Mouse (Mus musculus): ENCODE data around the gene Baz2b.

The Baz2b gene

DNA sequence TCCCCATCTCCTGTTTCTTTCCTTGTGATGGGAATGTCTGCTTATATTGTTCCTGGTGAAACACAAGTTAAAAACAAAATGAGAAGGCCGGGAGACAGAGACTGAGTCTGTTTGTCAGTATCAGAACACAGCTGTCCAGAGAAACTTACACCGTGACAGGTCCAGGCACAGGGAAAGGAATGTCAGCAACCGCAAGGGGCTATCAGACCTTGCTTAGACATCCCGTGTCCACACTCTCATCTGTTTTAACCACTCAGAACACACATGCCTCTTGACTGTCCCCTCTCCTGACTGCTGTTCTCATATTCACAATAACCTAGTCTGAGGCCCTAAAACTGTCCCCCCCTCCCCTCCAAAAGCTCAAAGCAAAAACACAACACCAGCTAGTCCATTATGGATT lies 247.1 kb downstream of the Baz2b start:
- DNase-seq (ENCODE audit: extremely low read depth, low read depth, low spot score) = no peak

GRCm38 (mm10) chr2:59960495-59960772 lies 249.2 kb downstream of the Baz2b start:
- DNase-seq (ENCODE audit: extremely low read depth, low read depth, low spot score) = no peak

GRCm38 (mm10) chr2:59959668-59960494 lies 249.8 kb downstream of the Baz2b start:
- no peak for DNase-seq (ENCODE audit: extremely low read depth, low read depth, low spot score)

DNA sequence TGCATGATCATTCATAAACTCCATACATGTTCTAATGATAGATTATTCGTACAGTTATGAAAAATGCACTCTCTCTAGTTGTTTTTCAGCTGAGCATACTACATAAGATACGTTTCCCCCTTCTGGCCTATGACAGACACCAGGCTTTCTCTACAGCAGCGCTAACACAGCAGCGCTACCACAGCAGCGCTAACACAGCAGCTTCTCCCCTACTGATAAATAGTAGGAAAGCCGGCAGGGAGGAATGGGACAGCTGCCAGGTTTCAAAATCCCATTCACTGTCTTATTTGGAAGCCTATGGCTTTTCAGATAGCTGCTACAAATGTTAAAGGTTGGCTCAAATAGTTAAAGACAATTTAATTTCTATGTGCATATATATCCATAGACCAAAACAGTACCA lies 251.1 kb downstream of the Baz2b start:
- DNase-seq (ENCODE audit: extremely low read depth, low read depth, low spot score) = no peak

DNA sequence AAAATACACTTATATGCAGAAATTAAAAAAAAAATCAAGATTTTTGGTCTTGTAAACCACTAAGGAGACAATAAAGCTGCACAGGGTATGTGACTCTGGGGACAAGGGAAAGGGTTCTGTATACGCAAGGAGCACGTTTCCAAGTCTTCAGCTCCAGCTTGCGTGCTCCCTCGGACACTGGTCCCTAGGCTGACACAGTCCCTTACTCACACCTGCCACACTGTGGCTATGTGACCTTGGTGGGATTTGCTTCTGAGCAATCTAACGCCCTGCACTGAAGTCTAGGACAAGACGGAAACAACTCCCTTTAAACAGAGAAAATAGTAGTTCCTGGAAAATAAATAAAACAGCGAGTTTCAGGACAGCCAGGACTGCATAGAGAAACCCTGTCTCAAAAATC lies 253.7 kb downstream of the Baz2b start:
- DNase-seq (ENCODE audit: extremely low read depth, low read depth, low spot score) = no peak

GRCm38 (mm10) chr2:59954791-59955190 lies 254.8 kb downstream of the Baz2b start:
- DNase-seq (ENCODE audit: extremely low read depth, low read depth, low spot score) = no peak

DNA sequence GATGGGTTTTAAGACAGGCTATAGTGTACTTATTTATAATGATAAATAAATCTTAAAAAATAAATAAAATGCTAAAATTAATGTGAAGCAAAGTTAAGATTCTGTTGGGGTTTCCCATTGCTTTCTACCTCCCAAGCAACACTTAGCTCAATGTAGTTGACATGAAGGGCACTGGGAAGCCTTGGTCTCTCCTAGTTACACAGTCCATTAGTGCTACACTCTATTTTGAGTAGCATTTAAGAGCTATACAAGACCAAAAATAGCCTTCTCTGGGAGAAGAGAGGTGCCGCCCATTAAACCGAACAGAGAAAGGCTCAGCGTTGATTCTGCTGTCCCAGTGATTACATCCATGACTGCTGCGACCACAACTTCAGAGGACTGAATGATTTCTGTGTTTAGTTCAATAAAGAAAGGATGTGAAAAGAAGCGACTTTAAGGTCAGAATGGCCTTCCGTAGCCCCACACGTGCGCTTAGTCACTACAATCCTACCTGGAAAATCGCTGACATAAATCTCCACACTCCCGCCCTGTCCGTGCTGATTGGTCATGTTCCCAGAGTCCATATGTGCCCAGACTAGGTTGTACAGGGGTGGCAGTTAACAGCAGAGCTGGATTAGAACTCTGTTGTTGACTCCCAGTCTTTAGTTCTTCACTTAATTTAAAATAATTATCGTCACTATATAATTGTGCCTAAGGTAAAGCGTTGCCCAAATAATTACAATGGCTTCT lies 257.2 kb downstream of the Baz2b start:
- no peak for DNase-seq (ENCODE audit: extremely low read depth, low read depth, low spot score)

DNA sequence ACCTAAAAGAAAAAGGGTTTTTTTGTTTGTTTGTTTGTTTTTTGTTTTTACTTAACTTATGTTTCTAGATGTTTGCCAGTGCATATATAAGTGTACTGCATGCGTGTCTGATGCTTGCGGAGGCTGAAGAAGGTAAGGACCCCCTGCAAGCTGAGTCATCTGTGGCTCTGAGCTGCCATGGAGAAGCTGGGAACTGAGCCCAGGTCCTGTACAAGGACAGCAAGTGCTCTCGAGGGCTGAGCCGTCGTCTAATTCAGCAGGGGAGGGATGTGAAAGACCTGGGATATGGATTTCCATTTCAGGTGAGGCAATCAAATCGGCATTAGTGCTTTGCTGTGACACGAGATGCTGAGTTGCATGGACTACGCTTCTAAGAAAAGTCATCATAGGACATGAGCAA lies 257.9 kb downstream of the Baz2b start:
- no peak for DNase-seq (ENCODE audit: extremely low read depth, low read depth, low spot score)

- DNase-seq (ENCODE audit: extremely low read depth, low read depth, low spot score) = no peak
Observed at GRCm38 (mm10) chr2:59951127-59951526, 258.5 kb downstream of the Baz2b start.

DNA sequence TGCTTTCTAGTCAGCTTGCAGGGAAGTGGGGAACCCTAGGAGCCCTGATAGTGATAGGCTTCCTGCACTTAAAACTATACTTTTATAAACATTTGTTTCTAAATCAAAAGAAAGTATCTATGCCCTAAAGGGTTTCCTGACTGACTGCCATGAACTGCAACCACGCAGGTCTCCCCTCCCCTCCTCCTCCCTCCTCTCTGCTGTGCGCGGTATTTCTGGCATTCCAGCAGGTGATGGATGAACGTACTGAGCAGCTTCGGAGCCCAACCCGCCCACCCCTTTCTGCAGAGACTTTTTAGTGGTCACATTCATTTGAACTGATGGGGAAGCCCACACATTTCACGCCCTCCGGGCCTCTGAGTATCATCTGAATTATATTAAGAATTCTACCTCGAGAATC lies 273.3 kb downstream of the Baz2b start:
- DNase-seq (ENCODE audit: extremely low read depth, low read depth, low spot score) = no peak

GRCm38 (mm10) chr2:59933129-59933528 lies 276.5 kb downstream of the Baz2b start:
- no peak for DNase-seq (ENCODE audit: extremely low read depth, low read depth, low spot score)

DNA sequence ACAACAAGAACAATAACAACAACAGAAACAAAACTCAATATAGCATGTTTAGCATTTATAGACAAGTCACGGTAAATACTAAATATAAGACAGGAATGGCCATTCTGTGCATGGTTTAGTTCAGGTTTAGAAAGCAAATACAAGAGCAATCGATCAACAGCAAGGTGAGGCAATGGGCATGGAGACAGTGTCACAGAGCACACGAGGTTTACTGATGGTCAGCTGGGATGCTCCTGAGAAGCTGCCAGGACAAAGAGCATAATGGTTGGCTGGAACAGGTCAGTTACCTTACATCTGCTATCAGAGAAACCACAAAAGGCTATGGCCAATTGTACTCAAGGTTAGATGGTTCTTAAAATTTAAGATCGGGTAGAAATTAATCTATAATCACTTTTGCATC lies 277.4 kb downstream of the Baz2b start:
- DNase-seq (ENCODE audit: extremely low read depth, low read depth, low spot score) = no peak

DNA sequence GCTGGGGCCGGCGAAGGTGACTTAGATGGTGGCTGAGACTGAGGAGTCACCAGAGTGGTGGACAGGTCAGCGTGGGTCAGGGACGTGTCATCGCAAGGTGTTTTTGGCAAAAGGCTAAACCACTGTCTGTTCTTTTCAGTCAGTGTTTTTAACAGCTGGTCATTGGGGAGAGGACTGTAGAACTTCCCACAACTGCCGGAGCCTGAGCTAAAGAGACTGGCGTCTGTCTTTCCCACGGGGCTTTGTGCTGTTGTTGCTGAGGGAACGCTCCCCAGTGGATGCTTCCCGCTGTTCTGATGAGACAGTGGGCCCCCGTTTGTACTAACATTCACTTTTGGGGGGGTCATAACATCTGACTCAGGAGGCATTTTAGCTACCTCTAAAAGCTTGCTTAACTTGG lies 296.0 kb downstream of the Baz2b start:
- no peak for DNase-seq (ENCODE audit: extremely low read depth, low read depth, low spot score)

DNA sequence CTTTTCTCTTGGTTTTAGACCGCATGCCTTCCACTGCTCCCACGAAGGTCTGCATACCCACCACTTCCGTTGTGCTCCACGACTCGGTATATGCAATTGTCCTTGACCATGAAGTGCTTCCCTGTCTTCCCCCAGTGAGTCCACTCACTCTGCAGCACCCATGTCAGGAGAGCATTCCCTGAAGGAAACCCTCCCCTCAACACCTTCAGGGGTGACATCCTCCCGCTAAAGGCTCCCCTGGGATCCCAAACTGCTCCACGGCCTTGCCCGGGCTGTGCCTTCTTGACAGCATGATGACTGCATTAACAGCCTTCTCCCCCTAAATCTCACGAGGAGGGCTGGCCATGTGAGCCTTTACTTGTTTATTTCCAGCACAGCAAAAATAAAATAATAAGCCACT lies 301.6 kb downstream of the Baz2b start:
- no peak for DNase-seq (ENCODE audit: extremely low read depth, low read depth, low spot score)

- no peak for DNase-seq (ENCODE audit: extremely low read depth, low read depth, low spot score)
Observed at GRCm38 (mm10) chr2:59904007-59904406, 305.6 kb downstream of the Baz2b start.

DNA sequence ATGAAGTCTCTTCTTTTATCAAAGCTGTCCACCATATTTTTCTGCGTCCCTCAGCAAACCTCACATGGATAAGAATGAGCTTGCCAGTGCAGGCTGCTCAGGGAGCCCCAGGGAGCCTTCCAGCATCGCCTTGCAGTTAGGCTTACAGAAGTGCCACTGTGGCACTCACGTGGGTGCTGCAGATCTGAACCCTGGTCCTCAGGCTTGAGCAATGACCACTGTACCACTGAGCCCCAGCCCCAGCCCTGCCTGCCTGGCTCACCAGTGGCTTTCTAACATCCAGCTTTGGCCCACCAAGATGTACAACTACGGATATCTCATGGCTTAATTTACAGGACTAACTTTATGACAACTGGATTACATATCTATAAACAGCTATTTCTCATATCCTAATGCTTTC lies 311.0 kb downstream of the Baz2b start:
- no peak for DNase-seq (ENCODE audit: extremely low read depth, low read depth, low spot score)

- DNase-seq (ENCODE audit: extremely low read depth, low read depth, low spot score) = no peak
Observed at GRCm38 (mm10) chr2:59898105-59898504, 311.5 kb downstream of the Baz2b start.

DNA sequence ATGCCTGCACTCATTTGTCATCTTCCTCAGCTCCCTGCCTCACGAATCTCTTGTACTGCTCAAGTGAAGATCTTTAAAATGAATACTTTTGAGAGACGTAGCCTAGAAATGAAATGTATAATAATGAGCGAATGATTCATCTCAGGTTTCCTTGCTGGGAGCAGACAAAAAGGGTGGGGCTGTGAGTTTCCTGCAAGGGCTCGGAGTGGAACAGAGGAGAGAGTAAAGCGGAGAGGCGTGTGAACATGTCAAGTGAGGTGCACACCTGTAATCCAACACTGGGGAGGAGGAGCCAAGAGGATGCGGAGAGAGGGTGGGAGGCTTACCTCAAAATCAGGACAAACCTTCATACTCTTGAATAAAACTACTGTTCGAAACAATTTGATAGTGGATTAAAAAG lies 312.8 kb downstream of the Baz2b start:
- no peak for DNase-seq (ENCODE audit: extremely low read depth, low read depth, low spot score)

DNA sequence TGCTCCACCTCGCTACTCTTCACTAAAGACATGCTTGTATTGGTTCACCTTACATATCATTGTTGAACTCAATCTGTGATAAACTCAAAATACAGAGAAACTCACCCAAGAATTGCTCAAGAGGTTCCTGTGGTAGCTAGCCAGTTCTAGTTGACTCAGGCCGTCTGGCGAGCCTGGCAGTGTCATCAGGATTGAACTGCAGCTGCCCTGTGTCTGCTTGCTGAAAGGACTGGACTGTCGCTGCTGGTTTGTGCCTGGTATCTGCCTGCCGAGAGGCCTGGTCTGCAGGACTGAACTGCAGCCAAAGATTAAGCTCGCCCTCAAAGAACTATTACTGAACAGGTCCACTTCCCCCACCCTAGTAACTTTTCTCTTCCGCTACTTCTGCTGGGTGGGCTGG lies 313.2 kb downstream of the Baz2b start:
- DNase-seq (ENCODE audit: extremely low read depth, low read depth, low spot score) = no peak

- no peak for DNase-seq (ENCODE audit: extremely low read depth, low read depth, low spot score)
Observed at GRCm38 (mm10) chr2:59889699-59890098, 319.9 kb downstream of the Baz2b start.

DNA sequence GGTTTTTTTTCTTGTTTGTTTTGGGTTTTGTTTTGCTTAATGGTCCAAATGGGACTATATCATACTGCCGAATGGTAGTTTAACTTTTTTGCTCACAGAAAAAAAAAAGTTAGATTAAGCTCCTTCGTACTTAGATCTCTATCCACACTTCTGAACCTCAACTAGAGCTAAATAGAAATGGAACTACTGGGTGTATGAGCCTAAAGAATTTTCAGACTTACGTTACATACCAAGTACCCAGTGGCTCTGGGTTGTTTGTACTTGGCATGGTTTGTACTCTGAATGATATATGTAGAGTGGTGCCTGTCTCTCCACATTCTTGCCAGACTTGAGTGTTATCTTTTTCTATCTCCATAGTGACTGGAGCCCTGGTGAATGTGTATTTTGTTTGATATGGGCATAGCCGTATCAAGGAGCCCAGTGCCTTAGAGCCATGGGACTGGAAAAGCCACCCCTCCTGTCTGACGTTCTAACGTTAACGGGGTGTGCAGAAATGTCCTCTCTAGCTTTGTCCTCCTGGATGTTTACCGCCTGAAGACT lies 326.8 kb downstream of the Baz2b start:
- DNase-seq (ENCODE audit: extremely low read depth, low read depth, low spot score) = no peak
